Mouse (Mus musculus) forebrain, embryonic 16.5 days (tissue): ENCODE data around the gene Stmn3. TPM values are rescaled to one million over a fixed set of nuclear protein-coding genes. Genes with fewer than 3 reads are reported as not detected.

ENCODE experiments used
- ATAC-seq: fragments of 200-750 bp; cut with Nextera tagmentation; 2 replicates; pipeline ENCODE4 v1.8.0; 2017; ENCODE audit warnings: mild to moderate bottlenecking, moderate library complexity
- H3K27ac ChIP-seq: fragments of 300-500 bp; sonication (generic); 2 replicates; pipeline ENCODE4 v1.5.1; 2014; ENCODE audit warnings: low read length, control low read depth
- H3K27me3 ChIP-seq: fragments of 300-500 bp; sonication (generic); replicated peaks from 2 replicates; pipeline ENCODE4 v1.6.1; 2014; ENCODE audit warnings: low read length; ENCODE audit not compliant: control insufficient read depth, insufficient read depth
- H3K36me3 ChIP-seq: fragments of 300-500 bp; sonication (generic); 2 replicates; pipeline ENCODE4 v1.6.1; 2014; ENCODE audit not compliant: control insufficient read depth, insufficient read depth
- H3K4me1 ChIP-seq: fragments of 300-500 bp; sonication (generic); replicated peaks from 2 replicates; pipeline ENCODE4 v1.6.1; 2014; ENCODE audit warnings: low read length; ENCODE audit not compliant: control insufficient read depth, insufficient read depth
- H3K4me2 ChIP-seq: fragments of 300-500 bp; sonication (generic); 2 replicates; pipeline ENCODE4 v1.6.1; 2014; ENCODE audit warnings: mild to moderate bottlenecking, low read length, control low read depth
- H3K4me3 ChIP-seq: fragments of 300-500 bp; sonication (generic); replicated peaks from 2 replicates; pipeline ENCODE4 v1.5.1; 2014; ENCODE audit warnings: mild to moderate bottlenecking, low read length, control low read depth
- H3K9ac ChIP-seq: fragments of 300-500 bp; sonication (generic); replicated peaks from 2 replicates; pipeline ENCODE4 v1.6.1; 2014; ENCODE audit warnings: low read depth, low read length, control low read depth
- H3K9me3 ChIP-seq: fragments of 300-500 bp; sonication (generic); 2 replicates; pipeline ENCODE4 v1.6.1; 2016; ENCODE audit warnings: low read length; ENCODE audit not compliant: control insufficient read depth
- WGBS: fragments of 180-500 bp; shearing (Covaris S2); extraction: QIAGEN DNeasy Blood & Tissue Kit; methylation state at CpG from one replicate; pipeline ENCODE4 v1.1.7; 2014; 5-methylcytosine and 5-hydroxymethylcytosine counted together
- polyA plus RNA-seq: library from polyadenylated mRNA; unstranded; fragments of >200 nt; fragmentation: Nextera tagmentation; extraction: Ambion mirVana; gene quantifications from 2 replicates; pipeline ENCODE4 v1.2.1, GENCODE M21; 2015

Gene Stmn3
- polyA plus RNA-seq, 1 experiment from 2014 or later, result 1,155 TPM

- no peaks in the 10 kb centered on the region for H3K27me3 ChIP-seq
- no peak overlapping the region for H3K4me2 ChIP-seq
- H3K4me3 ChIP-seq, result no peak overlapping the region
- peaks cover 12% of the 10 kb centered on the region for H3K36me3 ChIP-seq
- ATAC-seq, result no peak
- H3K9me3 ChIP-seq, result no peaks in the 10 kb centered on the region
- no peak overlapping the region for H3K27ac ChIP-seq
- no peaks in the 10 kb centered on the region for H3K4me1 ChIP-seq
- H3K9ac ChIP-seq, result no peak overlapping the region
- WGBS, result 90% methylated on average over 2 of the region's 2 CpGs
Observed at GRCm38 (mm10) chr2:181273829-181274228, 40.5 kb downstream of the Stmn3 start.

- H3K4me2 ChIP-seq, result no peak overlapping the region
- no peaks in the 10 kb centered on the region for H3K4me1 ChIP-seq
- WGBS, result 94% methylated on average over 2 of the region's 2 CpGs
- H3K9ac ChIP-seq, result no peak overlapping the region
- no peak overlapping the region for H3K27ac ChIP-seq
- H3K9me3 ChIP-seq, result no peaks in the 10 kb centered on the region
- H3K4me3 ChIP-seq, result no peak overlapping the region
- peaks cover 12% of the 10 kb centered on the region for H3K36me3 ChIP-seq
- no peaks in the 10 kb centered on the region for H3K27me3 ChIP-seq
- no peak for ATAC-seq
Observed at GRCm38 (mm10) chr2:181272092-181272491, 42.2 kb downstream of the Stmn3 start.

- H3K4me2 ChIP-seq, result no peak overlapping the region
- WGBS, result 96% methylated on average over 2 of the region's 2 CpGs
- no peaks in the 10 kb centered on the region for H3K9me3 ChIP-seq
- no peaks in the 10 kb centered on the region for H3K27me3 ChIP-seq
- H3K36me3 ChIP-seq, result peaks cover 32% of the 10 kb centered on the region
- no peaks in the 10 kb centered on the region for H3K4me1 ChIP-seq
- ATAC-seq, result no peak
- H3K9ac ChIP-seq, result no peak overlapping the region
- no peak overlapping the region for H3K4me3 ChIP-seq
- no peak overlapping the region for H3K27ac ChIP-seq
Observed at GRCm38 (mm10) chr2:181266839-181267238, 47.5 kb downstream of the Stmn3 start.

Other genes starting within 250 kb of the Stmn3 start
- gene Kcnq2, start 179.2 kb downstream of the Stmn3 start, polyA plus RNA-seq, result 45.5 and 54.9 TPM in 2 replicates
- 5.7 and 6.0 TPM in 2 replicates for gene Eef1a2, start 157.5 kb downstream of the Stmn3 start, polyA plus RNA-seq
- 433 and 453 TPM in 2 replicates for gene Ppdpf, start 127.3 kb downstream of the Stmn3 start, polyA plus RNA-seq
- gene Ptk6, start 111.7 kb downstream of the Stmn3 start, polyA plus RNA-seq, result not detected in 2 replicates
- 0.08 and 0.09 TPM in 2 replicates for gene Srms, start 101.3 kb downstream of the Stmn3 start, polyA plus RNA-seq
- gene Fndc11, start 94.5 kb downstream of the Stmn3 start, polyA plus RNA-seq, result not detected in 2 replicates
- 0.42 and 0.51 TPM in 2 replicates for gene Helz2, start 72.5 kb downstream of the Stmn3 start, polyA plus RNA-seq
- gene Gmeb2, start 26.5 kb downstream of the Stmn3 start, polyA plus RNA-seq, result 22.0 and 22.7 TPM in 2 replicates
- gene Rtel1, start 5.2 kb upstream of the Stmn3 start, polyA plus RNA-seq, result 35.3 and 42.5 TPM in 2 replicates
- gene Zgpat, start 50.4 kb upstream of the Stmn3 start, polyA plus RNA-seq, result 81.6 and 91.5 TPM in 2 replicates
- 93.7 and 107 TPM in 2 replicates for gene Arfrp1, start 50.9 kb upstream of the Stmn3 start, polyA plus RNA-seq
- 52.1 and 61.1 TPM in 2 replicates for gene Lime1, start 65.6 kb upstream of the Stmn3 start, polyA plus RNA-seq
- 9.5 and 11.9 TPM in 2 replicates for gene Zbtb46, start 144.9 kb upstream of the Stmn3 start, polyA plus RNA-seq
- gene Abhd16b, start 178.7 kb upstream of the Stmn3 start, polyA plus RNA-seq, result not detected in 2 replicates
- gene Tpd52l2, start 182.6 kb upstream of the Stmn3 start, polyA plus RNA-seq, result 135 and 139 TPM in 2 replicates
- 221 and 239 TPM in 2 replicates for gene Dnajc5, start 206.0 kb upstream of the Stmn3 start, polyA plus RNA-seq